Mouse (Mus musculus): ENCODE measurements at regions not wholly inside any gene's neighbourhood (a gene's known extent, or its start where the extent isn't known, plus 50 kb on each side); places are given as distances from the start of the nearest gene placed in this dataset.
A peak's percentile ranks its signal among the peaks of the same experiment; 100 is the strongest.

- DNase-seq (ENCODE audit: low read depth, low spot score) = no peak
These were observed 193.5 kb downstream of the Usp46 start for GRCm38 (mm10) chr5:73874770-73875169.

DNA sequence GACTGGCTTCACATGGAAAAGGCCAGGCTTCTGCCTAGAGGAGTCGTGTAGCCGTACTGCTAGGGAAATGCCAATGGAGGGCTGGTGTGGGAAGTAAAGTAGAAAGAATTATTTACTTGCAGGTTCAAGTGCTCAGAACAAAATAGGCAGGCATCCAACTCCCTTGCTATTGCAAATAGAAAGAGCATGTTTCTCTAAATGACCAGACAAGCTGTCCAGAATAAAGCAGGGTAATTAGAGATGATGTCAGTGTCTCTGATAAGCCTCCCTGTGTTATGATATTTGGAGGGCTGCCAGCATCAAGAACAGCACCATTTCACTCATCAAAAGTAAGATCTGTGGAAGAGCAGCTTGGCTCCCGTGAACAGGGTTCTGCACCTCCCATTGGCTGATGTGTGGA, 192.4 kb downstream of the Usp46 start:
- DNase-seq (ENCODE audit: low read depth, low spot score) = no peak

DNA sequence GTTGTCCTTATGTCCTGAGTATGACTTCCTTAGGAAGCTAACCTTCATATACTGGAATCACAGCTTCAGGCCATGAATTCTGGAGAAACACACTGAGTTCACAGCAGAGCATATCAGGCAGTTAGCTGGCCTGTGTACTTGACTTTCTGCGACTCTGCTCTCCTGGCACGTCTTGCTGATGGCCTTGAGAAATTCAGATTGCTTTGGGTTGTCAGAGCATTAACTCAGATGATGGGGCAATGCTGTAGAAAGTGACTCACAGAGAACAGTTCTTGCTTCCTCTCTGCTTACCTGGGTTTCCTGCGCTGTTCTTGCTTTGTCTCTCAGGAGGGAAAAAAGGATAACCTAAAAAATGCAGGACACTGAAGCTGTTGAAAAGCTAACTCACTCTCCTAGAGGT, 187.3 kb downstream of the Usp46 start:
- no peak for DNase-seq (ENCODE audit: low read depth, low spot score)

GRCm38 (mm10) chr5:73881941-73882340, 186.3 kb downstream of the Usp46 start:
- peak; percentile 35 for DNase-seq (ENCODE audit: low read depth, low spot score)

- no peak for DNase-seq (ENCODE audit: low read depth, low spot score)
These were observed 183.2 kb downstream of the Usp46 start for GRCm38 (mm10) chr5:73884998-73885397.

GRCm38 (mm10) chr5:73885691-73886090, 182.5 kb downstream of the Usp46 start:
- DNase-seq (ENCODE audit: low read depth, low spot score) = no peak

GRCm38 (mm10) chr5:73887306-73887958, 180.8 kb downstream of the Usp46 start:
- no peak for DNase-seq (ENCODE audit: low read depth, low spot score)

- no peak for DNase-seq (ENCODE audit: low read depth, low spot score)
These were observed 179.8 kb downstream of the Usp46 start for GRCm38 (mm10) chr5:73888391-73888790.

DNA sequence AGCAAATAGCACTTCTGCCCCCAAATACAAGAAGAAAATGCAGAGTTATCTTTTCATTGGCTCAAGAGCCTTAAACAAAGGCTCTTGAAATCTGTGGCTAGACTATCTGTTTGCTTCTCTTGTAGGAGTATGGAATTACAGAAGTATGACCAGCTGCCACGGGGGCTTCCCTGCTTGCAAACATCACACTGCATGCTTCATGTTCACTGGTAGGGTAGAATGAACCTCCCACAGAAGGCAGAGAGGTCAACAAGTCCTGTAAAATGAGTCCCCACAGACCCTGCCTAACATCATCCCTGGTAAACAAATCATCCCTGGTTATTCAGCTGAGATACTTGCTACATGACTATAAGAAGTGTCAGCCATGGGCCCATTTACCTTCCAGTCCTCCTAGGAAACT, 178.9 kb downstream of the Usp46 start:
- DNase-seq (ENCODE audit: low read depth, low spot score) = no peak

DNA sequence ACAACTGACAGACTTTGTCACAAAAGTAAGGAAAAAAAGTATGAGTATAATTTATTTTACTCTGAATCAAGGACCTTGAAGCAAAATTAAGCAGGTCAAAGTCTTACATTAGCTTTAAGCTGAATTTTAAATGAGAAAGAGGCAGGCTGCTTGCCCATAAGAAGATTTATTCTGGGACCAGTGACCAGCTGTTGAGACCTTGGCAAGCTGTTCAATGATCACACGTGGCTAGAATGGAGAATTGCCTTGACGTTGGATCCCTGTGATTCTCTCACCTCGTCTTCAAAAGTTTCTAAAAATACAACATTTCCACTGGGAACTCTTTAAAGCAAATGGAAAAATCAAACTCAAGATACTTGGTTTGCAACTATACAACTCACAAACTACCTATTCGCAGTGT, 177.3 kb downstream of the Usp46 start:
- no peak for DNase-seq (ENCODE audit: low read depth, low spot score)

DNA sequence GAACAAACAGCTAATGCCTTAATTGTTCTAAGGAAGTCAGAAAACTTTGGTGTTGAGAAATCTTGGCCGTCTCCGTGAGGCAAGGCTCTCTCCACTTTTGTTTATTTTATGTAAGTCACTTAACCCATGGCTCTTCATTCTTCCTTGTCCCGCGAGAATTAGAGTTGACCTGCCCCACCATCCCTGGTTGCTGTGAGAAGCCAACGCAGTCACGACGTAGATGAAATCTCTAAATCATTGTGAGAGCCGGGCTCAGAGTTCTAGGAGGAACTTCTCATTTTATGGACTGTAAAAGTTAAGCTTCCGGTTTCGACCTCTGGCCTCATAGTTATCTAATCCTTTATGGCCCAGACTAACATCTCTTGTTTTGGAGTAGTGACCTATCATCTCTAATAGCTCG, 176.6 kb downstream of the Usp46 start:
- no peak for DNase-seq (ENCODE audit: low read depth, low spot score)

- DNase-seq (ENCODE audit: low read depth, low spot score) = no peak
These were observed 175.6 kb downstream of the Usp46 start for GRCm38 (mm10) chr5:73892440-73893225.

GRCm38 (mm10) chr5:73895186-73895585, 173.0 kb downstream of the Usp46 start:
- DNase-seq (ENCODE audit: low read depth, low spot score) = no peak

- no peak for DNase-seq (ENCODE audit: low read depth, low spot score)
These were observed 171.4 kb downstream of the Usp46 start for GRCm38 (mm10) chr5:73896785-73897184.

- DNase-seq (ENCODE audit: low read depth, low spot score) = no peak
These were observed 166.6 kb downstream of the Usp46 start for GRCm38 (mm10) chr5:73901651-73902050.

DNA sequence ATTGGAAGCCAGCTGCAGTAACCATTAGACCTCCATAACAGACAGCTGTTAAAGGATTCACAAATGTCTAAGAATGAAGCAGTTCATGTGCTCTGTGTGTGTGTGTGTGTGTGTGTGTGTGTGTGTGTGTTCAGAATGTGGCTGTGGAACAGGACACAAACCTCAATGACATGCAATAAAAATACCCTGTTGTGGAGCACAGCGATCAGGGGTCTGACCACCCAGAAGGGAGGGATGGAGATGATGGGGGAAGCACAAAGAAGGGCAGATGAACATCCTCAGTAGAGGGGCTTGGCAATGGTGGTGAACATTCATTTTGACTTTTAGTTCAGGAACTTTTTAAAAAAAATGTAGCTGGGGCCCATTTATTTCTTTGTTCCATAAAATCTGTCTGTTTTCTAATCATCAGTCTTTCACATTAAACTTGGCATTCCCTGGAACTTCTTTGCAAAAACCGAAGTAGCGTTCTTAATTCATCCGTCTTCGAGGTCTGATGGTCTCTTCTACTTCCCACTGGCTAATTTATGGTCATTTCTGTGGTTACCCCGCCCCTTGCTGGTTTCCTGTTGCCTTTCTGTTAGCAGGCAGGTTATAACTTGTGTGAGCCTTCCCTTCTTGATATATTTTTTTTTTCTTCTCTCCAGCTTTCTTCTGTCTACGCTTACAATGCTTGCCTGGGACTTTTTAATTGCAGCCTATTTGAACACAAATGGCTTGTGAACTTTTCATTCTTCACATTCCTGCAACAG, 165.6 kb downstream of the Usp46 start:
- peak; percentile 40 for DNase-seq (ENCODE audit: low read depth, low spot score)

GRCm38 (mm10) chr5:73903219-73903570, 165.0 kb downstream of the Usp46 start:
- DNase-seq (ENCODE audit: low read depth, low spot score) = no peak

DNA sequence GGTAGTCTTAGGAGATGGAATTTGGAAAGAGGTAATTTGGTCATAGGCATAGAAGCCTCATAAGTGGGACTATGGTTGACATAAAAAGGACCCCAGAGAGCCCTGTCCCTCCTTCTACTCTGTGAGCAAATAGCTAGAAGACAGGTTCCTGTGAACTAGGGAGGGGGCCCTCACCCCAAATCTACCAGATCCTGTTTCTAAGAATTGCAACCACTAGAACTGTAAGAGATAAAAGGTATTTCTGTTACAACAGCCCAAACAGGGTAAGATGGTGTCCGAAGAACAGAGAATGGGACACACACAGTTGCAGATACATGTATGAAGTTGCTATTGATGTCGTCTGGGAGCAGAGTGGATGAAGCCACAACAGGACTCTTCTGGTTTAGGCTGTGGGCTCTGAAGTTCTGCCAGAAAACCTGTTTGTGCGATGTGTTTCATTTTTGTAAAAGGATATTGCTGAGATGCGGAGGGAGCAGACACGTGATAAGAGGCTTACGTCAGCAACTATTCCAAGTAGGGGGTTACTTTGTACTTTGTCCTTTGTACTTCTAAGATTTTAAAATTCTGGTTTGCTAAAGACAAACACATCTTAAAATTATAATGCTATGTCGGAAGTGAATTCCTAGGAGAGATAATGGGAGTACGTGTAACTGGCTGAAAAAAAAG, 164.0 kb downstream of the Usp46 start:
- DNase-seq (ENCODE audit: low read depth, low spot score) = no peak

DNA sequence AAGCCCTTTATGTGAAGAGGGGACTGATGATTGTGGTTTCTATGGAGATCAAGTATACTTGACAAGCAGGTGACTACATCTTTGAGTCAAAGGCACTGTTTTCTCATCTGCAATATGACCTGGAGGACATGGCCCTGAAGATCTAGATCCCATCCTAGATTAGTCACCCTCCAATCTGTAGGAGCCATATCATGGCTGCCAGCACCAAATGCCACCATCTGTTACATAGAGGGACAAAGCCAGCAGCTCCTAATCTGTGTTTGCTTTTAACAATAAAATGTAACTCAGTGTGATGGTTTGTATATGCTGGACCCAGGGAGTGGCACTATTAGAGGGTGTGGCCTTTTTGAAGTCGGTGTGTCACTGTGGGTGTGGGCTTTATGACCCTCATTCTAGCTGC, 156.1 kb downstream of the Usp46 start:
- no peak for DNase-seq (ENCODE audit: low read depth, low spot score)

- DNase-seq (ENCODE audit: low read depth, low spot score) = no peak
These were observed 155.1 kb downstream of the Usp46 start for GRCm38 (mm10) chr5:73913116-73913515.

DNA sequence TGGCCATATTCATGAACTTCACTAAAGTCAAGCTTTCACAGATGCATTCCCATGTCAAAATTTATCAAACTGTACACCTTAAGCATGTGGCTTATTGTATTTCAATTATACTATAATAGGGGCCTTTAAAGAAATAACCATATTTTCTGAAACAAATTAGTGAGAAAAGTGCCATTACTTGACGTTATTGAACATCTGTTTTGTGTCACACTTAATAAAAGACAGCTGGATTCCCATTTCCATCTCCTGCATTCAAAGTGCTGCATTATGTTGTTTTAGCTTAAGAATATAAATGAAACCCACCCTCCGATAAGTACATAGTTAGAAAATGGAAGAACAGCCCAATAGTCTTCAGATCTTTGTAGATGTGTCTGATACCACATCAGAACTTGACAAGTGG, 150.2 kb downstream of the Usp46 start:
- peak; percentile 47 for DNase-seq (ENCODE audit: low read depth, low spot score)

DNA sequence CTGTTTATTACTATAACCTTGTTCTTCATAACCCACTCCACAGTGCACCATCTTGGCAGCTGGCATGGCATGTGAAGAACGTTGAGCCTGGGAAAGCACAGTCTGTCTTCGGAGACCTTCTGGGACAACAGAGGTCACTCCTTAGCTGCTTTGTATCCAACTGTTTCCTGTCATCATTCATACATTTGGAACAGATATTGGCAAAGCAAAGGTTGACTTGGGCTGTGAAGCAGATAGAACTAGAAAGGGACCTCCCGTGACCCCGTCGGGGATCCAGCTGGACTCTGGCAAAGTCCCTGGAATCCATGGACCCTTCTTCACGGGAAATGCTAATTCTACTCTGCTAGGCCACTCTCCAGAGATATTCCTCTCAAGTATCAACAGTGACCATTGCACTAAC, 148.3 kb downstream of the Usp46 start:
- no peak for DNase-seq (ENCODE audit: low read depth, low spot score)
